Mouse (Mus musculus) hindbrain, embryonic 15.5 days (tissue): ENCODE measurements around the gene Mitd1. TPM values are rescaled to one million over a fixed set of nuclear protein-coding genes. Genes with fewer than 3 reads are reported as not detected.

Source experiments
- ATAC-seq: fragments of 200-750 bp; cut with Nextera tagmentation; 2 replicates; pipeline ENCODE4 v1.8.0; 2017; ENCODE audit warnings: low read depth, moderate number of reproducible peaks, moderate TSS enrichment; ENCODE audit not compliant: low FRiP score
- H3K27ac ChIP-seq: fragments of 300-500 bp; sonication (generic); replicated peaks from 2 replicates; pipeline ENCODE4 v1.5.1; 2015; ENCODE audit warnings: mild to moderate bottlenecking, inconsistent platforms
- H3K27me3 ChIP-seq: fragments of 300-500 bp; sonication (generic); 2 replicates; pipeline ENCODE4 v1.6.1; 2015; ENCODE audit warnings: control low read depth, inconsistent platforms
- H3K36me3 ChIP-seq: fragments of 300-500 bp; sonication (generic); 2 replicates; pipeline ENCODE4 v1.6.1; 2015; ENCODE audit warnings: control low read depth, inconsistent platforms
- H3K4me1 ChIP-seq: fragments of 300-500 bp; sonication (generic); replicated peaks from 2 replicates; pipeline ENCODE4 v1.6.1; 2015; ENCODE audit warnings: control low read depth, inconsistent platforms
- H3K4me2 ChIP-seq: fragments of 300-500 bp; sonication (generic); 2 replicates; pipeline ENCODE4 v1.6.1; 2015; ENCODE audit warnings: moderate library complexity, mild to moderate bottlenecking, inconsistent platforms
- H3K4me3 ChIP-seq: fragments of 300-500 bp; sonication (generic); 2 replicates; pipeline ENCODE4 v1.5.1; 2015; ENCODE audit warnings: mild to moderate bottlenecking, inconsistent platforms
- H3K9ac ChIP-seq: fragments of 300-500 bp; sonication (generic); 2 replicates; pipeline ENCODE4 v1.6.1; 2015; ENCODE audit warnings: inconsistent platforms
- H3K9me3 ChIP-seq: fragments of 300-500 bp; sonication (generic); 2 replicates; pipeline ENCODE4 v1.6.1; 2016; ENCODE audit warnings: control low read depth, inconsistent platforms
- WGBS: fragments of 180-500 bp; shearing (Covaris S2); methylation state at CpG from one replicate; pipeline ENCODE4 v1.1.7; 2015; 5-methylcytosine and 5-hydroxymethylcytosine counted together
- polyA plus RNA-seq: library from polyadenylated mRNA; unstranded; fragments of >200 nt; fragmentation: Nextera tagmentation; extraction: Ambion mirVana; gene quantifications from 2 replicates; pipeline ENCODE4 v1.2.1, GENCODE M21; 2015

The Mitd1 gene
- polyA plus RNA-seq, 1 experiment from 2014 or later, result 14.4 TPM

GRCm38 (mm10) chr1:37866286-37866685 lies 23.9 kb downstream of the Mitd1 start, which contains the start of gene Tsga10:
Gene Tsga10, minus strand, starts transcription at chr1:37866429.
- H3K4me2 ChIP-seq, result peak within 1 kb of the TSS; percentile 83
- H3K36me3 ChIP-seq, result no peaks in the 10 kb centered on the region
- H3K27me3 ChIP-seq, result no peaks in the 10 kb centered on the region
- peak within 1 kb of the TSS; percentile 57 for H3K9ac ChIP-seq
- no peaks in the 10 kb centered on the region for H3K9me3 ChIP-seq
- peak within 1 kb of the TSS; percentile 93 for H3K27ac ChIP-seq
- peaks cover 14% of the 10 kb centered on the region for H3K4me1 ChIP-seq
- peak within 1 kb of the TSS; percentile 89 for H3K4me3 ChIP-seq
- no peak for ATAC-seq
- 81% methylated on average over 6 of the region's 6 CpGs for WGBS

GRCm38 (mm10) chr1:37865401-37866215 lies 24.6 kb downstream of the Mitd1 start:
- Histone ChIP-seq H3K27me3 (no peaks in the 10 kb centered on the region), H3K9me3 (no peaks in the 10 kb centered on the region), H3K4me3 (peak overlapping the region; percentile 89), H3K36me3 (no peaks in the 10 kb centered on the region), H3K9ac (peak overlapping the region; percentile 57), H3K4me1 (peaks cover 13% of the 10 kb centered on the region), H3K4me2 (peak overlapping the region; percentile 83), H3K27ac (peak overlapping the region; percentile 93)
- whole genome bisulfite sequencing, result 11% methylated on average over 23 of the region's 23 CpGs
- ATAC-seq, result no peak

GRCm38 (mm10) chr1:37864511-37865400 lies 25.5 kb downstream of the Mitd1 start:
- peak overlapping the region; percentile 93 for H3K27ac ChIP-seq
- under 1% methylated on average over 87 of the region's 90 CpGs for WGBS
- peak overlapping the region; percentile 86 for H3K9ac ChIP-seq
- peak overlapping the region; percentile 83 for H3K4me2 ChIP-seq
- H3K4me1 ChIP-seq, result peaks cover 13% of the 10 kb centered on the region
- H3K36me3 ChIP-seq, result no peaks in the 10 kb centered on the region
- no peaks in the 10 kb centered on the region for H3K27me3 ChIP-seq
- no peaks in the 10 kb centered on the region for H3K9me3 ChIP-seq
- peak overlapping the region; percentile 89 for H3K4me3 ChIP-seq
- peak; percentile 98 for ATAC-seq

- Histone ChIP-seq H3K27me3 (no peaks in the 10 kb centered on the region), H3K9ac (no peak overlapping the region), H3K36me3 (peaks cover 17% of the 10 kb centered on the region; the same call in 1 of the 2 replicates), H3K4me2 (no peak overlapping the region), H3K9me3 (no peaks in the 10 kb centered on the region), H3K4me3 (no peak overlapping the region), H3K27ac (no peak overlapping the region), H3K4me1 (no peaks in the 10 kb centered on the region)
- WGBS, result 38% methylated on average over 2 of the region's 2 CpGs
- no peak for ATAC-seq
These were observed 39.5 kb downstream of the Mitd1 start for GRCm38 (mm10) chr1:37850696-37851095.

GRCm38 (mm10) chr1:37846878-37847277 lies 43.3 kb downstream of the Mitd1 start:
- 84% methylated on average over 8 of the region's 8 CpGs for WGBS
- ATAC-seq, result no peak
- Histone ChIP-seq H3K36me3 (0 out of 2 replicates have a peak, but pooled peaks cover 5% of the 10 kb centered on the region), H3K4me1 (no peaks in the 10 kb centered on the region), H3K9me3 (no peaks in the 10 kb centered on the region), H3K27me3 (no peaks in the 10 kb centered on the region), H3K4me3 (no peak overlapping the region), H3K27ac (no peak overlapping the region), H3K9ac (no peak overlapping the region), H3K4me2 (no peak overlapping the region)

GRCm38 (mm10) chr1:37831681-37832080 lies 58.5 kb downstream of the Mitd1 start:
- no peak for ATAC-seq
- no peak overlapping the region for H3K4me2 ChIP-seq

More at GRCm38 (mm10) chr1:37831681-37832080, 58.5 kb downstream of the Mitd1 start:
- Histone ChIP-seq H3K27ac (no peak overlapping the region), H3K9me3 (no peaks in the 10 kb centered on the region), H3K36me3 (peaks cover 17% of the 10 kb centered on the region), H3K27me3 (no peaks in the 10 kb centered on the region), H3K4me3 (no peak overlapping the region), H3K4me1 (no peaks in the 10 kb centered on the region), H3K9ac (no peak overlapping the region)
- 67% methylated on average over 2 of the region's 2 CpGs for WGBS

Other genes with a start within 250 kb of the Mitd1 start
- 2.5 and 3.2 TPM in 2 replicates for gene 2010300C02Rik, start 170.3 kb downstream of the Mitd1 start, polyA plus RNA-seq
- gene Tsga10, start 24.0 kb downstream of the Mitd1 start, polyA plus RNA-seq, result 15.3 and 15.6 TPM in 2 replicates
- gene Lipt1, start 18.7 kb downstream of the Mitd1 start, polyA plus RNA-seq, result 7.9 and 8.5 TPM in 2 replicates
- 251 and 252 TPM in 2 replicates for gene Mrpl30, start 66 bp upstream of the Mitd1 start, polyA plus RNA-seq
- not detected in 2 replicates for gene Lyg2, start 26.1 kb upstream of the Mitd1 start, polyA plus RNA-seq
- not detected in 2 replicates for gene Lyg1, start 67.3 kb upstream of the Mitd1 start, polyA plus RNA-seq
- 128 and 130 TPM in 2 replicates for gene Txndc9, start 107.5 kb upstream of the Mitd1 start, polyA plus RNA-seq
- gene Eif5b, start 107.6 kb upstream of the Mitd1 start, polyA plus RNA-seq, result 20.4 and 23.2 TPM in 2 replicates
- gene Rev1, start 239.4 kb upstream of the Mitd1 start, polyA plus RNA-seq, result 35.2 and 36.3 TPM in 2 replicates